Mouse (Mus musculus) common myeloid progenitor, adult 5-6 weeks (primary cell): ENCODE data around the gene Coa7. TPM values are rescaled to one million over a fixed set of nuclear protein-coding genes. Genes with fewer than 3 reads are reported as not detected.
A peak's percentile ranks its signal among the peaks of the same experiment; 100 is the strongest.

Experiments used
- ATAC-seq: replicated peaks from 2 replicates; pipeline ENCODE4 v1.8.0; 2016; ENCODE audit warnings: low read depth, mild to moderate bottlenecking, moderate TSS enrichment, inconsistent platforms; ENCODE audit not compliant: poor library complexity, severe bottlenecking
- total RNA-seq: library from RNA; stranded (forward); fragments of 200-1000, 187-1606 nt; gene quantifications from 2 replicates; pipeline ENCODE4 v1.2.3, GENCODE M21; 2017

Coa7 gene
- total RNA-seq, 1 experiment from 2014 or later: 35.8 TPM

- no peak for ATAC-seq
Observed at GRCm38 (mm10) chr4:108338811-108339210, 10.9 kb downstream of the Coa7 start.

DNA sequence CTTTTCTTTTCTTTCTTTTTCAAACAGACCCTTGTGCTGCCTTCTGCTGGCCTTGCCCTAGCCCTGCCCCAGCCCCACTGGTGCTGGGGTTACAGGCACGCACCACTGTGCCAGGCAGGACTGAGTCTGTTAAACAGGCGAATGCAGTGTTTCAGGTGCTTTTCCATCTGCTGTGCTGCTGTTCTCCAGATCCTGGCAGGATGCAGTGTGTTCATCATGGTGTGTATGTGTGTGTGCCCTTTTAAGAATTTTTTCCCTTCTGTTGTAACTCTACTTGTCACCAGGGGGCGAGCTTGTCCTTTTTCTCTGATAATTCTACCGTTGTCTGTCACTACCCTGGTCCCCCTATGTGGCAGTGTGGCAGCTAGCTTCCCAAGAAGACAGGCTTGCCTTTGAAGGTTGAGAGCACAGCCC is 11.3 kb downstream of the Coa7 start:
- ATAC-seq: peak; percentile 97

DNA sequence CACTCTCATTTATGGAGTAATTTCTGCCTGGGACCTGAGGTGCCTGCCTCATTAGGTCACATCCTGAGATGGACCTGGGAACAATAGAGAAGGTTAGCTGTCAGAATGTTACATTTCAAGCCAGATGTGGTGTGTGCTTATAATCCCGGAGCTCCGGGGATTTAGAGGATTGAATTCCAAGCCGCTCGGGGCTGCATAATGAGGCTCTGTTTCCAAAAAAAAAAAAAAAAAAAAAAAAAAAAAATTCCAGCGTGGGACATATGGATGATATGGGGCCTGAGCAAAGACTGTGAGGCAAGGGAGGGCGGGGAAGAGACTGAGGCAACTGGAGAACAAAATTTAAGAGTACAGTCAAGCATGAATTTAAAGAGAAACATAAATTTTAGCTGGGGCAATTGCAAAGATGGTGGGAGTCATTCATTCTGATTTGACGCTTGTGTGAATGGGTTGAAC is 16.7 kb downstream of the Coa7 start:
- no peak for ATAC-seq

GRCm38 (mm10) chr4:108345826-108346225 is 17.9 kb downstream of the Coa7 start:
- ATAC-seq: no peak

GRCm38 (mm10) chr4:108347111-108347510 is 19.2 kb downstream of the Coa7 start:
- peak; percentile 77 for ATAC-seq

DNA sequence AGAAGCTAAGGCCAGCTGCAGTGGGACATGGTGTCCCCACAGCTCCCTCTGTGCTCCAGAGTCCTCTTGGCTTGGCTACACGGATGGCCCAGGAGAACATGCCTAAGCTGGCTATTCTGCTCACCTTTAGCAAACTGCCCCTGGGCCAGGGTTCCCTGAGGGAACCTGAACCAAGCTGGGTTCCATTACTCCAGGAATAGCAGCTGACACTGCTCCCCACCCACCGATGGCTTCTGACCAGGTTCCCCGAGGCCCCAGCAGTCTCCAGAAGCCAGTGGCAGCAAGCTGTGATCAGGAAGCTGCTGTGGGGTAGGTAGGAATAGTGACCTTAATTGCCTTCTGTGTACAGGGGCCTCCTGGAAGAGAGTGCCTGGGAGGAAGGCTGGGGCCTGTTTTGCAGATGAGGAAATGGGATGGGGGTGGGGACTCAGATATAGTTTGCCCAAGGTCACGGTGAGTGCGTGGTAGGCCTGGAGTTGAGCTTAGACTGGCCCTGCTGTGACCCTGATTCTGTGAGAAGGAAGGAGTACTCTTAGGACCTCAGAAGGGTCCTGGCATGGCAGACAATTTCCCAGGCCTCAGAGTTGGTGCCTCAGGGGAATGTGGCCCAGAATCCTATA is 20.4 kb downstream of the Coa7 start:
- ATAC-seq: no peak; the same call in 1 of the 2 replicates

- no peak for ATAC-seq
Observed at GRCm38 (mm10) chr4:108349064-108349463, 21.1 kb downstream of the Coa7 start.

DNA sequence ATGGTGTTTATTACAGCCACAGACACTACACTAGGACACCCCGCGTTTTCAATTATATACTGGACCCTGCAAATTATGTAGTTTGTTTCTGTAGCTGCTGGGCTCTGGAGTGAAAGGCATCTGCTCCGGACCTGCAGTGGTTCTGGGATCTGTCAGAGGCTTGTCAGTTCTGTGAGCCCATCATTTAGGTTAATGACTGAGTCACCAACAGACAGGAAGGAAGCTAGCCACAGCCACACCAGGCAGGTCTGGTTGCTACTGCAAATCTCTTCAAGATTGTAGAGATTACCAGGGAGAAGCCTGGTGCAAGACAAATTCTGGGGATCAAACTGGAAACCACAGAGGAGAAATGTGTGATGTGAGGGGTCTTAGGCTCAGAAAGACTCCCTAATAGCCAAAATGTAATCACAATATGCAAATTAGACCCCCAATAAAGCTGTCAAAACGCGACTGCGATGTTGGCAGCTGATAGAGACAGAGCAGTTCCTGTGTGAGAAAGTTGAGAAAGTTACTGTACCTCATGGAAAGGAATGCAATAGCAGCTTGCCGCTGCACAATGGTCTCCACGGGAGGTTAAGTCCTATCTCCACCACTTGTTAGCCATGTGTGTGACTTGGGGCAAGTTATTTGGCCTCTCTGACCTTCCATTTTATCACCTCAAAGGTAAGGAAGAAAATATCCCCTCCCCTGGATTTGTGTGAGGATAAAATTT is 22.1 kb downstream of the Coa7 start:
- peak; percentile 48 for ATAC-seq

- ATAC-seq: peak; percentile 19; the same call in 1 of the 2 replicates
Observed at GRCm38 (mm10) chr4:108350819-108351218, 22.9 kb downstream of the Coa7 start.

DNA sequence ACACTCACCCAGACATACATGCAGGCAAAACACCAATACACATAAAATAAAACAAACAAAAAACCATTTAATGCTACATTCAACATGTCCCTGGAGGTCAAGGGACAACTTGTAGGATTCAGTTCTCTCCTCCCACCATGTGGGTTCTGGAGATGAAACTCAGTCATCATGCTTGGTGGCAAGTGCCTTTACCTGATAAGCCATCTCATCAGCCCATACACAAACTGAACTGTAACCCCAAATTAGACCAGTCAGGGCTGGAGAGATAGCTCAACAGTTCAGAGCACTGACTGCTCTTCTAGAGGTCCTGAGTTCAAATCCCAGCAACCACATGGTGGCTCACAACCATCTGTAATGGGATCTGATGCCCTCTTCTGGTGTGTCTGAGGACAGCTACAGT is 25.7 kb downstream of the Coa7 start:
- 0 out of 2 replicates have a peak, but pooled peaks have one; percentile 22 for ATAC-seq

DNA sequence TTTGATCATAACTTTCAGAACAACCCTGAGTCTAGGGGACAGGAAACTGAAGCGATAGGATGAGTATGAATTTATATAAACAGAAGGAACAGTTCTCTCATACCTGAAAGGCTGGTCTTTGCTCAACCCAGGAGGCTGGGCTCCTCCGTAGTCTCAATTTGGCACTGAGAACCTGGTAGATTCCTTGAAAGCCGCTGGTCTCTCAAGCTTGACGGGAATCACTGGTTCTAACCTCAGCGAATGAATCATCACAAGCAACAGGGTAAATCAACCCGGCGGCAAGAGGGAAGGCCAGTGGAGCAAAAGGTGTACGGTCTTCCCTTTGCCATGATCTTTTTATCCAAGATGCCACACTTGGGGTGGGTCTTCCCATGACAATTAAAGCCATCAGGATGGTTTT is 29.5 kb downstream of the Coa7 start:
- ATAC-seq: no peak

- ATAC-seq: no peak
Observed at GRCm38 (mm10) chr4:108358498-108358897, 30.6 kb downstream of the Coa7 start.

- peak; percentile 76 for ATAC-seq
Observed at GRCm38 (mm10) chr4:108360136-108361055, 32.5 kb downstream of the Coa7 start.

GRCm38 (mm10) chr4:108362321-108363261 is 34.7 kb downstream of the Coa7 start:
- no peak for ATAC-seq

DNA sequence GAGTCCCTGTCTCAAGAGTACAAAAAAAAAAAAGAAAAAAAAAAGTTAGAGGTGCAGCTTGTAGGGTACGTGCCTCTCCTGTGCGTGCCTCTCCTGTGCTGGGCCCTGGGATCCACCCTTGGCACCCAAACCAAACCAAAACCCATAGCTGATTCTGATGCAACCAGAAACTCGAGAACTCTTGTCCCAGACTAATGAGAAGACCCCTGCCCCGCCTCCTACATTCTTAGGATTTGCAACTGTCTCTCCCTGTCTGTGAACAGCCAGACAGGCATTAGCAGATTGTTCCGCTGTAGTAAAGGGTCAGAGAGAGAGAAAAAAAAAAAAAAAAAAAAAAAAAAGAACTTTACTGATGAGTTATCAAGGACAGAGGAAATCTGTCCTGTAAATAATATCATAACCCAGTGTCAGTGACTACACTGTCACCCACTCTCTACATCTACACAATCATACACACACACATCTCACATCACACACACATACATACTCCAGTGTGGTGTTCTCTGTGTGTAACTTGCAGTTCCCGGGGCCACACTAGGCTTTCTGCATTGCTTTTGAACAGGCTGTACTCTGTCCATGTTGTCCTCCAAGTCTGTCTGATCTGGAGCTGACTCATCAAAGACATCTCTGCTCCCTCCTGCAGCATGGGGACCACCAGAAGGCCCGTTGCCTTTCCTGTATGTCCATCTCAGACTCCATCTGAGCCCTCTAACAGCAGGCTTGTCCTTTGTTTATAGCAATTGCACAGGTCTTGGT is 35.6 kb downstream of the Coa7 start:
- no peak for ATAC-seq

DNA sequence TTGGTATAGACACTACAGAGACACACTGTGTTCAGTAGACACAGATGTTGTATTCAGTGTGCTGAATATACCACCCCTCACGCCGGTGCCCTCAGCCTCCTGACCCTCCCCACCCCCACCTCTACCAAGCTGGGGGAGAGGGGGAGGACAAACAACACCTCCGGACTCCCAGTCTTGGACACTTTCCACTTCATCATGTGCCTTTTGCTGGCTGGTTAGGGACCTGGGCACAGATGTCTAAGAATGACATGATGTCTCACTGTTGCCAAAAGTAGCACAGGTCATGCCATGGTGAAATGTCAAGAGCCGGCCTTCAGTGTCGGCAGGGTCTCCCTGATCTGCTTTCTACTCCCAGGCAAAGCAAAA is 36.2 kb downstream of the Coa7 start:
- no peak for ATAC-seq

DNA sequence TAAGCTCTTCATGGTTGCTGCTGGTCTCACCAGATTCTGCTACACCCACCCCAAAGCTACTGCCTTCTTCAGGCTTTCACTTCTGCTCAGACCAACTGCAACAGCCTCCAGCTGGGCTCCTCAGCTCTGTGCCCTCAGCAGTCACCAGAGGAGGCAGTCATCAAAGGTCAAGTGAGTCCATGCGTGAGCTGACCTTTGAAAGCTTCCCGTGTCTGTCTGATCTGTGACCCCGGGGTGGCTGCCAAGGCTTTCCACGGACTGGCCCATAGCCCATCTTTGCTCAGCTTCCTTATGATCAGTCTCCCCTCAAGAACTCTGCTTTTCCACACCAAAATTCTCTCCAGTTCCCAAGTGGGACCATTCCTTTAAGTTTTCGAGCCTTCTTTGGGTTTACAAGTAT is 41.3 kb downstream of the Coa7 start:
- peak; percentile 48 for ATAC-seq

GRCm38 (mm10) chr4:108370409-108370808 is 42.5 kb downstream of the Coa7 start:
- peak; percentile 67 for ATAC-seq

DNA sequence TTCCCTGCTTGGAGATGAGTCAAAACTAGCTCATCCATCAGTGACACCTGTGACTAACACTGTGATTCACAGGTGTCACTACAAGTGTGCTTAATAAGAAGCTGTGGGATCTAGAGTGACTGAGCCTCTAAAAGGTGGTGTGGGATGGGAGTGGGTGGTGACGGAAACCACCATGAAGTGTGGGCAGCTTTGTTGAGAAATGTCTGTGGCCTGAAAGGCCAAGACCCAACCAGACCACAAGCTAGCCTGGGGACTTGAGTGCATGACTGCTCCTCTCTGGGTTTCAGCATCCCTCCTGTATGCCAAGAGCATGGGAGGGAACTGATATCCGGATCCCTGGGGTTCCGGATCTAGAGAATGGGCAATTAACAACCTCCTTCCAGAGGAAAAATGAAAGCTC is 43.5 kb downstream of the Coa7 start:
- ATAC-seq: peak; percentile 67
